Mouse (Mus musculus): ENCODE measurements around the gene Fcamr. TPM values are rescaled to one million over a fixed set of nuclear protein-coding genes. Genes with fewer than 3 reads are reported as not detected.

The Fcamr gene
- total RNA-seq, 2 experiments from 2014 or later: not detected

GRCm38 (mm10) chr1:130801511-130801910, 809 bp downstream of the Fcamr start:
- no peak for DNase-seq (ENCODE audit: low spot score)

GRCm38 (mm10) chr1:130802976-130803375, 2.3 kb downstream of the Fcamr start:
- peak; percentile 17 for DNase-seq (ENCODE audit: low spot score)

- peak; percentile 39 for DNase-seq (ENCODE audit: low spot score)
Measured at GRCm38 (mm10) chr1:130804279-130804678, 3.6 kb downstream of the Fcamr start.

GRCm38 (mm10) chr1:130810906-130811305, 10.2 kb downstream of the Fcamr start:
- no peak for DNase-seq (ENCODE audit: low spot score)

GRCm38 (mm10) chr1:130811316-130811715, 10.6 kb downstream of the Fcamr start:
- no peak for DNase-seq (ENCODE audit: low spot score)

GRCm38 (mm10) chr1:130819737-130820136, 19.0 kb downstream of the Fcamr start:
- no peak for DNase-seq (ENCODE audit: low spot score)

- DNase-seq (ENCODE audit: low spot score): no peak
Measured at GRCm38 (mm10) chr1:130820316-130821148, 19.8 kb downstream of the Fcamr start.

GRCm38 (mm10) chr1:130821149-130821471, 20.4 kb downstream of the Fcamr start:
- no peak for DNase-seq (ENCODE audit: low spot score)

- no peak for DNase-seq (ENCODE audit: low spot score)
Measured at GRCm38 (mm10) chr1:130821911-130822625, 21.4 kb downstream of the Fcamr start.

GRCm38 (mm10) chr1:130826448-130826847, 25.7 kb downstream of the Fcamr start, which contains the start of gene Pigr:
TSS of gene Pigr (plus strand) at chr1:130826684.
- DNase-seq (ENCODE audit: low spot score): no peak

GRCm38 (mm10) chr1:130828656-130829055, 28.0 kb downstream of the Fcamr start:
- DNase-seq (ENCODE audit: low spot score): no peak

GRCm38 (mm10) chr1:130829906-130830830, 29.5 kb downstream of the Fcamr start:
- DNase-seq (ENCODE audit: low spot score): no peak

- no peak for DNase-seq (ENCODE audit: low spot score)
Measured at GRCm38 (mm10) chr1:130832230-130833149, 31.8 kb downstream of the Fcamr start.

- DNase-seq (ENCODE audit: low spot score): no peak
Measured at GRCm38 (mm10) chr1:130835161-130835936, 34.6 kb downstream of the Fcamr start.

- no peak for DNase-seq (ENCODE audit: low spot score)
Measured at GRCm38 (mm10) chr1:130838288-130838687, 37.6 kb downstream of the Fcamr start.

GRCm38 (mm10) chr1:130840599-130841379, 40.1 kb downstream of the Fcamr start:
- no peak for DNase-seq (ENCODE audit: low spot score)

GRCm38 (mm10) chr1:130841621-130842020, 40.9 kb downstream of the Fcamr start:
- DNase-seq (ENCODE audit: low spot score): no peak

GRCm38 (mm10) chr1:130844516-130844915, 43.8 kb downstream of the Fcamr start:
- DNase-seq (ENCODE audit: low spot score): no peak

Measured in gastrocnemius, adult 18-20 months (tissue).